Mouse (Mus musculus) hindbrain, embryonic 16.5 days (tissue): ENCODE results near the gene Inafm2. TPM values are rescaled to one million over a fixed set of nuclear protein-coding genes. Genes with fewer than 3 reads are reported as not detected.

ENCODE experiments used
- ATAC-seq: fragments of 200-750 bp; cut with Nextera tagmentation; 2 replicates; pipeline ENCODE4 v1.8.0; 2017; ENCODE audit warnings: moderate TSS enrichment, moderate library complexity
- H3K27ac ChIP-seq: fragments of 300-500 bp; sonication (generic); 2 replicates; pipeline ENCODE4 v1.5.1; 2014; ENCODE audit warnings: low read depth, mild to moderate bottlenecking, control low read depth, low read length, moderate library complexity
- H3K27me3 ChIP-seq: fragments of 300-500 bp; sonication (generic); replicated peaks from 2 replicates; pipeline ENCODE4 v1.6.1; 2014; ENCODE audit warnings: low read length; ENCODE audit not compliant: control insufficient read depth, insufficient read depth
- H3K36me3 ChIP-seq: fragments of 300-500 bp; sonication (generic); 2 replicates; pipeline ENCODE4 v1.6.1; 2014; ENCODE audit warnings: mild to moderate bottlenecking, low read length, moderate library complexity, mixed read lengths; ENCODE audit not compliant: control insufficient read depth, insufficient read depth
- H3K4me1 ChIP-seq: fragments of 300-500 bp; sonication (generic); 2 replicates; pipeline ENCODE4 v1.6.1; 2014; ENCODE audit warnings: low read depth, low read length; ENCODE audit not compliant: control insufficient read depth, insufficient read depth
- H3K4me2 ChIP-seq: fragments of 300-500 bp; sonication (generic); 2 replicates; pipeline ENCODE4 v1.6.1; 2014; ENCODE audit warnings: mild to moderate bottlenecking, low read length, control low read depth, moderate library complexity
- H3K4me3 ChIP-seq: fragments of 300-500 bp; sonication (generic); 2 replicates; pipeline ENCODE4 v1.5.1; 2014; ENCODE audit warnings: mild to moderate bottlenecking, low read length, control low read depth, moderate library complexity
- H3K9ac ChIP-seq: fragments of 300-500 bp; sonication (generic); 2 replicates; pipeline ENCODE4 v1.6.1; 2014; ENCODE audit warnings: low read depth, mild to moderate bottlenecking, control low read depth, low read length, moderate library complexity
- H3K9me3 ChIP-seq: fragments of 300-500 bp; sonication (generic); 2 replicates; pipeline ENCODE4 v1.6.1; 2014; ENCODE audit warnings: mild to moderate bottlenecking, low read length, moderate library complexity; ENCODE audit not compliant: control insufficient read depth
- WGBS: fragments of 180-500 bp; shearing (Covaris S2); extraction: QIAGEN DNeasy Blood & Tissue Kit; methylation state at CpG from one replicate; pipeline ENCODE4 v1.1.7; 2014; 5-methylcytosine and 5-hydroxymethylcytosine counted together
- polyA plus RNA-seq: library from polyadenylated mRNA; unstranded; fragments of >200 nt; fragmentation: Nextera tagmentation; extraction: Ambion mirVana; gene quantifications from 2 replicates; pipeline ENCODE4 v1.2.1, GENCODE M21; 2015

The Inafm2 gene
- polyA plus RNA-seq, 1 experiment from 2014 or later = 20.4 TPM

- H3K4me3 ChIP-seq = no peak overlapping the region
Measured at GRCm38 (mm10) chr2:118783093-118783492, 37.5 kb downstream of the Inafm2 start.

GRCm38 (mm10) chr2:118783663-118784062, 38.1 kb downstream of the Inafm2 start:
- WGBS = 90% methylated on average over 7 of the region's 7 CpGs
- no peak for ATAC-seq
- H3K4me3 ChIP-seq = no peak overlapping the region

More at GRCm38 (mm10) chr2:118783093-118783492, 37.5 kb downstream of the Inafm2 start:
- no peak for ATAC-seq
- no peak overlapping the region for H3K27ac ChIP-seq
- H3K9ac ChIP-seq = no peak overlapping the region
- H3K4me2 ChIP-seq = no peak overlapping the region
- peaks cover 12% of the 10 kb centered on the region for H3K4me1 ChIP-seq
- WGBS = 69% methylated on average over 5 of the region's 5 CpGs
- no peaks in the 10 kb centered on the region for H3K9me3 ChIP-seq
- H3K27me3 ChIP-seq = no peaks in the 10 kb centered on the region
- H3K36me3 ChIP-seq = peaks cover 11% of the 10 kb centered on the region

GRCm38 (mm10) chr2:118786525-118786924, 41.0 kb downstream of the Inafm2 start:
- no peaks in the 10 kb centered on the region; the same call in none of the 2 replicates for H3K4me1 ChIP-seq
- H3K27me3 ChIP-seq = no peaks in the 10 kb centered on the region
- no peaks in the 10 kb centered on the region for H3K9me3 ChIP-seq
- H3K9ac ChIP-seq = no peak overlapping the region
- H3K4me2 ChIP-seq = no peak overlapping the region
- no peak for ATAC-seq
- no peak overlapping the region for H3K27ac ChIP-seq
- no peak overlapping the region for H3K4me3 ChIP-seq
- H3K36me3 ChIP-seq = peaks cover 21% of the 10 kb centered on the region
- WGBS = 92% methylated on average over 5 of the region's 5 CpGs

More at GRCm38 (mm10) chr2:118783663-118784062, 38.1 kb downstream of the Inafm2 start:
- no peak overlapping the region for H3K9ac ChIP-seq
- H3K27me3 ChIP-seq = no peaks in the 10 kb centered on the region
- H3K9me3 ChIP-seq = no peaks in the 10 kb centered on the region
- H3K4me1 ChIP-seq = peaks cover 12% of the 10 kb centered on the region
- peaks cover 13% of the 10 kb centered on the region for H3K36me3 ChIP-seq
- H3K4me2 ChIP-seq = no peak overlapping the region
- H3K27ac ChIP-seq = no peak overlapping the region

- H3K36me3 ChIP-seq = peaks cover 35% of the 10 kb centered on the region
- H3K27me3 ChIP-seq = no peaks in the 10 kb centered on the region
- no peak overlapping the region for H3K4me3 ChIP-seq
- no peak overlapping the region for H3K9ac ChIP-seq
- H3K4me1 ChIP-seq = no peaks in the 10 kb centered on the region; the same call in none of the 2 replicates
- peak; percentile 37; the same call in 1 of the 2 replicates for ATAC-seq
- 74% methylated on average over 11 of the region's 11 CpGs for WGBS
- no peak overlapping the region for H3K4me2 ChIP-seq
- H3K27ac ChIP-seq = no peak overlapping the region
- no peaks in the 10 kb centered on the region for H3K9me3 ChIP-seq
Measured at GRCm38 (mm10) chr2:118789501-118789900, 43.9 kb downstream of the Inafm2 start.

DNA sequence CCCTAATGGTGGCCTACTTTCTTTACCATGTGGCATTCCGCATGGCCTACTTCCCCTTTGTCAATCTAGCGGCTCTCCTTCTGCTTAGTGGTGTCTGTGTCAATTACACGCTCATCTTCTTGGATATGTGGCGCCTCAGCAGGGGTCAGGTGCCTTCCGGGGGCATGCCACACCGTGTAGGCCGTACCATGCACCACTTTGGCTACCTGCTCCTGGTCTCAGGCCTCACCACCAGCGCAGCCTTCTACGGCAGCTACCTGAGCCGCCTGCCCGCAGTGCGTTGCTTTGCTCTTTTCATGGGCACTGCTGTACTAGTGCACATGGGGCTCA, 44.6 kb downstream of the Inafm2 start:
- no peak overlapping the region for H3K4me3 ChIP-seq
- H3K4me1 ChIP-seq = no peaks in the 10 kb centered on the region; the same call in none of the 2 replicates
- H3K27ac ChIP-seq = no peak overlapping the region
- no peaks in the 10 kb centered on the region for H3K27me3 ChIP-seq
- 51% methylated on average over 12 of the region's 12 CpGs for WGBS
- no peak overlapping the region for H3K9ac ChIP-seq
- peak; percentile 53 for ATAC-seq
- no peaks in the 10 kb centered on the region for H3K9me3 ChIP-seq
- H3K4me2 ChIP-seq = peak overlapping the region; percentile 37
- peaks cover 35% of the 10 kb centered on the region for H3K36me3 ChIP-seq

DNA sequence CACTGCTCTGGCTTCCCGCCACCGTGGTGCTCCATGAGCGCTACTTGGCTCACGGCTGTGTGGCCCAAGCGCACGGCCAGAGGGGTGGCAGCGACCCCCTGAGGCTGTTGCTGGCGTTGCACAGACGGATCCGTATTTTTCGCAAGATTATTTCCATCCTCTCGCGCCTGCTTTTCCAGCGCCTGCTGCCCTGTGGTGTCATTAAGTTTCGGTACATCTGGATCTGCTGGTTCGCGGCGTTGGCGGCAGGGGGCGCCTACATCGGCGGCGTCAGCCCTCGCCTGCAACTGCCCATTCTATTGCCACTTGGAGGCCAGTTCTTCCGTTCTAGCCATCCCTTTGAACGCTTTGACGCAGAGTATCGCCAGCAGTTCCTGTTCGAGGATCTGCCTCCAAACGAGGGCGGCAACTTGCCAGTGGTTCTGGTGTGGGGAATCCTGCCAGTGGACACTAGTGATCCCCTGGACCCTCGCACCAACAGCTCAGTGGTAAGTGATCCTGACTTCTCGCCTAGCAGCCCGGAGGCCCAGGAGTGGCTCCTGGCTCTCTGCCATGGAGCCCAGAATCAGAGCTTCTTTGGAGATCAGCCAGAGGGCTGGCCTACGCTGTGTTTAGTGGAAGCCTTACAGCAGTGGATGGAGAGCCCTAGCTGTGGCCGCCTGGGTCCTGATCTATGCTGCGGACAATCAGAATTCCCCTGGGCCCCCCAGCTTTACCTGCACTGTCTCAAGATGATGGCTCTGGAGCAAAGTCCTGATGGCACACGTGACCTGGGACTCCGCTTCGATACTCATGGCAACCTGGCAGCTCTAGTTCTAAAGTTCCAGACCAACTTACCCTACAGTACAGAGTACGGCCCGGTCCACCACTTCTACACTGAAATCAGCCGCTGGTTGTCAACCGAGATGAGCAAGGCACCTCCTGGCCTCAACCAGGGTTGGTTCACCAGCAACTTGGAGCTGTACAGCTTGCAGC, 45.3 kb downstream of the Inafm2 start:
- Histone ChIP-seq H3K27ac (no peak overlapping the region), H3K27me3 (no peaks in the 10 kb centered on the region), H3K9me3 (no peaks in the 10 kb centered on the region), H3K36me3 (peaks cover 35% of the 10 kb centered on the region), H3K4me1 (no peaks in the 10 kb centered on the region; the same call in none of the 2 replicates), H3K4me2 (peak overlapping the region; percentile 37), H3K9ac (no peak overlapping the region), H3K4me3 (no peak overlapping the region; the same call in 1 of the 2 replicates)
- ATAC-seq = peak; percentile 65
- 24% methylated on average over 44 of the region's 44 CpGs for WGBS

- no peaks in the 10 kb centered on the region for H3K9me3 ChIP-seq
- no peak overlapping the region for H3K9ac ChIP-seq
- no peak overlapping the region for H3K4me3 ChIP-seq
- H3K4me2 ChIP-seq = no peak overlapping the region
- H3K27ac ChIP-seq = no peak overlapping the region
- no peaks in the 10 kb centered on the region; the same call in none of the 2 replicates for H3K4me1 ChIP-seq
- no peaks in the 10 kb centered on the region for H3K27me3 ChIP-seq
- ATAC-seq = no peak
- peaks cover 32% of the 10 kb centered on the region for H3K36me3 ChIP-seq
- WGBS = 88% methylated on average over 26 of the region's 26 CpGs
Measured at GRCm38 (mm10) chr2:118791591-118792258, 46.2 kb downstream of the Inafm2 start.

DNA sequence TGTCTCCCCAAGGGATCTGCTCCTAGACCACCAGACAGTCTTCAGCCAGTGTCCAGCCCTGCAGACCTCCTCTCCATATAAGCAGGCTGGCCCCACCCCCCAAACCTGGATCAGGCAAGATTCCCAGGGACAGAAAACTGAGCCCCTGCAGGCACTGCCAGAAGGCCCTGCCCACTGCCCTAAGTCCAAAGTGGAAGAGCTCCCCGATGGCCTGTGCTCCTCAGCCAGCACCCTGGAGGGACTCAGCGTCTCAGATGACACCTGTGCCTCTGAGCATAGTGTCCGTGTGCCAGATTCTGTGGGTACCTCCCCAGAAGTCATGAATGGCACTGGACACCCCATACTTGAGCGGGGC, 46.7 kb downstream of the Inafm2 start:
- Histone ChIP-seq H3K36me3 (peaks cover 31% of the 10 kb centered on the region), H3K4me2 (no peak overlapping the region), H3K27ac (no peak overlapping the region), H3K4me3 (no peak overlapping the region), H3K9me3 (no peaks in the 10 kb centered on the region), H3K4me1 (no peaks in the 10 kb centered on the region; the same call in none of the 2 replicates), H3K27me3 (no peaks in the 10 kb centered on the region), H3K9ac (no peak overlapping the region)
- 80% methylated on average over 4 of the region's 4 CpGs for WGBS
- no peak for ATAC-seq

DNA sequence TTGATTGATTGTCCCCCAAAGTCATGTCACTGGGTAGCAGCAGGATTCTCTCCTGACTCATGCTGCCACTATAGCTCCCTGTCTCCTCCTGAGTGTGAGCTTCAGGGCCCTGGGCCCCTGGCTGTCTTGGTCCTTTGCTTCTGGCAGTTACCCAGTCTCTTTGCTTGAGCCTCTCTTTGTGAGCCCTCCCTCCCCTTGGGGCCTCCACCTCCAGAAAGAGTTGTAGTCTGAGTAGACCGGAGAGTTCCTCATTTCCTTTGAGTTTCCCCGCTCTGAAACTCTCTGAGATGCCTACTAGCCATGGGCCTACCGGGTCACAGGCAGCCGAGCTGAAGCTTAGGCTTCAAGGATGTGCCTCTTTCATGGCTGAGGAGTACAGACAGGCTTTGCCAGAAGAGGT, 48.1 kb downstream of the Inafm2 start:
- no peak for ATAC-seq
- 86% methylated on average over 4 of the region's 4 CpGs for WGBS

More for the DNA sequence above, 48.1 kb downstream of the Inafm2 start:
- no peak overlapping the region for H3K4me3 ChIP-seq
- H3K36me3 ChIP-seq = peaks cover 21% of the 10 kb centered on the region
- H3K27ac ChIP-seq = no peak overlapping the region
- H3K9me3 ChIP-seq = no peaks in the 10 kb centered on the region
- H3K27me3 ChIP-seq = no peaks in the 10 kb centered on the region
- H3K4me2 ChIP-seq = no peak overlapping the region
- no peak overlapping the region for H3K9ac ChIP-seq
- H3K4me1 ChIP-seq = no peaks in the 10 kb centered on the region; the same call in none of the 2 replicates
